Mouse (Mus musculus): ENCODE data around the gene Fmnl2. TPM values are rescaled to one million over a fixed set of nuclear protein-coding genes. Genes with fewer than 3 reads are reported as not detected.

Gene Fmnl2
- total RNA-seq (2021) (1 to 10 TPM; 4.5 to 6.3 TPM), polyA plus RNA-seq (2012; rRNA removed) (1.2 and 2.9 TPM in 2 replicates)
- long read RNA-seq, partial matches to known transcripts: 1 of 2 reads
- long read RNA-seq, other reads (novel, unspliced or antisense): 1 of 2 reads

DNA sequence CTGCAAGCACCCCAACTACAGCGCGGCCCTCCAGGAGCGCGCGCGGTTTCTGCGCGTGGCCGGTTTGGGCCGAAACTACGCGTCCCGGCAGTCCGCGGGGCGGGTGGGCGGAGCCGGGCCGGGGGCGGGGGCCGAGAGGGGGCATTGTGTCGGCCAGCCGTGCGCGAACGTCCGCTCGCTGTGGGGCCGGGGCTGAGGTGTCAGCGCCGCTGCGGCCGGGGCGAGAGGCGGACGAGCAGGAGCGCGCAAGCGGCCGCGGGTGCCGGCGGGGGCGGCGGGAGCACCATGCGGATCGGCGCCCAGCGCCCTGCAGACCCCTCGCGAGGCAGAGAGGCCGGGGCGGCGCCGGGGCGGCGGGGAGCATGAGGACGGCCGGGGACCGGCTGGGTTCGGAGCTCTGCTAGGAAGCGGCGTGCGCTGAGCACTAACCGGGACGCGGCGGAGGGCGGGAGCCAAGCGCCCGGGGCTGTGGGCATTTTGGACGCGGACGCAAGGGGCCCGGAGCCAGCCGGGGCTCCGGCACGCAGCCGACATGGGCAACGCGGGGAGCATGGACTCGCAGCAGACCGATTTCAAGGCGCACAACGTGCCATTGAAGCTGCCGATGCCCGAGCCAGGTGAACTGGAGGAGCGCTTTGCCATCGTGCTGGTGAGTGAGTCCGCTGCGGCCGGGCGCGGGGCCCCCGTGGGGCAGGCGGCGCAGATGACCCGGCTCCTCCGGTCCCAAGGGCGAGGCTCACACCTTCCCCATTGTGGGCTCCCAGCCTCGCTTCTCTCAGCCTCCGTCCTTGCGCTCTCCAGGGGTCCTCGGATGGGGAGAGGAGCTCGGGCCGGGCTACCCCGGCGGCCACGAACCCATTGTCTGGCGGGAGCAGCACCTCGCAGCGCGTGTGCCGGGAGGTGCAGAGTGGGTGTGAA lies at the start of gene Fmnl2:
Gene Fmnl2, plus strand, starts transcription at position 250 of the 918 bp plus-strand sequence.
- peak within 1 kb of the TSS; percentile 94 for H3K4me3 ChIP-seq
- no peaks in the 10 kb centered on the region for H3K27me3 ChIP-seq (ENCODE audit: control insufficient read depth, insufficient read depth, low read length)
- H3K79me2 ChIP-seq (replicated peaks; ENCODE audit: control insufficient read depth, insufficient read depth, low read length): 0 out of 2 replicates have a peak, but pooled peaks cover 2% of the 10 kb centered on the region
- H3K4me1 ChIP-seq (ENCODE audit: control insufficient read depth, insufficient read depth, low read length): peaks cover 6% of the 10 kb centered on the region
- peak; percentile 87 to 88 for DNase-seq
- peak within 1 kb of the TSS; percentile 77 for H3K27ac ChIP-seq
- peak within 1 kb of the TSS; percentile 88 for H3K9ac ChIP-seq (ENCODE audit: low read depth, low read length)
- intact Hi-C loops (cut with DNase I): loop anchor here (2.0 to 5.0 kb wide), 5 partner anchors 84 to 334 kb away; partner anchors contain the start of genes Arl6ip6 and Prpf40a
- no peaks in the 10 kb centered on the region for H3K36me3 ChIP-seq (ENCODE audit: control insufficient read depth, insufficient read depth, low read length)
- 2% methylated on average over 102 of the region's 114 CpGs for WGBS
- no peak for TF ChIP-seq EP300 (IDR thresholded peaks at IDR 0.05; ENCODE audit: insufficient read depth, low read depth, low read length)
- TF ChIP-seq CTCF (IDR thresholded peaks at IDR 0.05): peak; percentile 22; the same call in 1 of the 2 replicates
- TF ChIP-seq POLR2A (IDR thresholded peaks at IDR 0.05; ENCODE audit: insufficient read depth, low read depth, low read length): peak; percentile 44; the same call in 1 of the 2 replicates

DNA sequence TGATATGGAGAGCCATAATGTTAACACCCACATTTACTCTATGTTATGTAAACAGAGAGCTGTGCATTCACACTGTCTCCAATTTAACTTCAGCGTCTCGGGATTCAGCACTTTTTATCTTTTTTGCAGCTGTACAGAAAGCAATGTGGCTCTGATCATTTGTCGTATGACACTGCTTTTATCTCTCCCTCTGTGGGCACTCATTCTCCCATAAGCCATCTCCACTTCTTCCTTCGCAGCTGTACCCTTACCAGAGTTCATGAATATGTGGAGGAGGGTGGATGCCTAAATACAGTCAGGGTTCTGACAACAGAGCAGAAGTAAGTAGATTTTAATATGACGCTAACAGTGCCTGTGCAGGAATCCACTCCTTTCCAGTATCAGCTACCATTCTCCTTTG lies 47.7 kb upstream of the Fmnl2 start:
- intact Hi-C loops (cut with DNase I): no loop called here

DNA sequence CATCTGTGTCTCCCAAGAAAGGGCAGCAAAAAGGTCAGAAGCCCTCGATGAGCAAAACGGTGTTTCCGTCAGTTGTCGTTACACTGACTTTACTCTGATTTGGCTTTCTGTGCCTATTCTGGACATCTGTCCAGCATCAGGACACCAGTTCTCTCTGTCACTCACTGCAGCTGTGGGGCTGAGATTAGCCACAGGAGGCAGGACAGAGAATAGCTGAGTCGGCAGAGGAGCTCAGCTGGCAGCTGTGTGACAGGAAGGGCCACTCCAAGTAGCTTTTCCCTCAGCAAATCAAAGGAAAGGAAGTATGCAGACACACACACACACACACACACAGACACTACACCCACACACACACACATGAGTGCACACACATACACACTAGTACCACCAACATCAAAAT lies 46.0 kb upstream of the Fmnl2 start:
- Histone ChIP-seq H3K79me2 (replicated peaks; ENCODE audit: control insufficient read depth, insufficient read depth, low read length) (no peaks in the 10 kb centered on the region), H3K4me1 (ENCODE audit: control insufficient read depth, insufficient read depth, low read length) (no peaks in the 10 kb centered on the region), H3K9ac (ENCODE audit: low read depth, low read length) (no peak overlapping the region), H3K36me3 (ENCODE audit: control insufficient read depth, insufficient read depth, low read length) (no peaks in the 10 kb centered on the region), H3K27me3 (ENCODE audit: control insufficient read depth, insufficient read depth, low read length) (no peaks in the 10 kb centered on the region), H3K4me3 (no peak overlapping the region), H3K27ac (no peak overlapping the region)
- DNase-seq: peak; percentile 23 to 42
- TF ChIP-seq EP300 (IDR thresholded peaks at IDR 0.05; ENCODE audit: insufficient read depth, low read depth, low read length): no peak
- TF ChIP-seq CTCF (IDR thresholded peaks at IDR 0.05): no peak
- no peak for TF ChIP-seq POLR2A (IDR thresholded peaks at IDR 0.05; ENCODE audit: insufficient read depth, low read depth, low read length)
- intact Hi-C loops (cut with DNase I): no loop called here
- 20% methylated on average over 5 of the region's 5 CpGs for WGBS

More for the DNA sequence above, 47.7 kb upstream of the Fmnl2 start:
- Histone ChIP-seq H3K27ac (no peak overlapping the region), H3K27me3 (ENCODE audit: control insufficient read depth, insufficient read depth, low read length) (no peaks in the 10 kb centered on the region), H3K4me3 (no peak overlapping the region), H3K4me1 (ENCODE audit: control insufficient read depth, insufficient read depth, low read length) (no peaks in the 10 kb centered on the region), H3K9ac (ENCODE audit: low read depth, low read length) (no peak overlapping the region), H3K79me2 (replicated peaks; ENCODE audit: control insufficient read depth, insufficient read depth, low read length) (no peaks in the 10 kb centered on the region), H3K36me3 (ENCODE audit: control insufficient read depth, insufficient read depth, low read length) (no peaks in the 10 kb centered on the region)
- whole genome bisulfite sequencing: 74% methylated on average over 5 of the region's 5 CpGs
- no peak for DNase-seq
- no peak for TF ChIP-seq EP300 (IDR thresholded peaks at IDR 0.05; ENCODE audit: insufficient read depth, low read depth, low read length)
- no peak for TF ChIP-seq CTCF (IDR thresholded peaks at IDR 0.05)
- TF ChIP-seq POLR2A (IDR thresholded peaks at IDR 0.05; ENCODE audit: insufficient read depth, low read depth, low read length): no peak

DNA sequence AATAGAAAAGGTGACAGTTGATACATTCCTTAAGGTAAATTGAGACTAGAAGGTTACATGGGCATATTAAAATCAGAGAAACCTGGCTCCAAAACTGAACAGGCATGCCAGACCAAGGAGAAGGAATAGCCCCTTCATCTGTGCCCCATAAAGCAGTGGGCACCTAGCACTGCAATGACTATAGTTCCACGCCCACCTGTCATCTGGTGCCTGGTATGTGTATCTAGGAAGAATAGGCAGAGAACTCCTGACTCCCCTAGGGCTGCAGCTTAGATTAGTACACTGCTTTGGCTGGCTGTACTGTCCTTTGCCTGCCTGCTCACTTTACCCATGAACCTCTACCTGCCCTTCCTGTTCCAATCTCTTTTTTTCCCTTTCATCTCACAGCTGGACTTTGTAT lies 40.3 kb upstream of the Fmnl2 start:
- Histone ChIP-seq H3K27me3 (ENCODE audit: control insufficient read depth, insufficient read depth, low read length) (no peaks in the 10 kb centered on the region), H3K27ac (no peak overlapping the region), H3K4me1 (ENCODE audit: control insufficient read depth, insufficient read depth, low read length) (no peaks in the 10 kb centered on the region), H3K4me3 (no peak overlapping the region), H3K79me2 (replicated peaks; ENCODE audit: control insufficient read depth, insufficient read depth, low read length) (no peaks in the 10 kb centered on the region), H3K9ac (ENCODE audit: low read depth, low read length) (no peak overlapping the region), H3K36me3 (ENCODE audit: control insufficient read depth, insufficient read depth, low read length) (no peaks in the 10 kb centered on the region)
- no peak for DNase-seq
- TF ChIP-seq POLR2A (IDR thresholded peaks at IDR 0.05; ENCODE audit: insufficient read depth, low read depth, low read length) (no peak), EP300 (IDR thresholded peaks at IDR 0.05; ENCODE audit: insufficient read depth, low read depth, low read length) (no peak), CTCF (IDR thresholded peaks at IDR 0.05) (no peak)
- 86% methylated on average over 1 of the region's 1 CpGs for WGBS
- intact Hi-C loops (cut with DNase I): no loop called here

DNA sequence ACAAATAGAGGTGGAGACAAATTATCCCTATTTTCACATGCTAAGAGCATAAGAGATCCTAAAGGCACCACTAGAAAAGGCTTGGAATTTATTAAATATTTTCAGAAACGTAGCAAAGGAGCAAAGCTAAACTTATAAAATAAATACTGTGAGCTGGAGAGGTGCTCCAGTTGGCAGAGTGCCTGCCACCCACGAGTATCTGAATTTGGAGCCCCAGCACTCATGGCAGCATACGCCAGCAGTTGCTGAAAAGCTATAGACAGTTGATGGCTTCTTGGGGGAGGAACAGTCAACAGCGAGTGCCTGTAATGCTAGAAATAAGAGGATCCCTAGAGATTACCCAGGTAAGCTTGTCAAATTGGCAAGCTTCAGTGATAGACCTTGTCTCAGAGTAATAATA lies 38.7 kb upstream of the Fmnl2 start:
- Histone ChIP-seq H3K9ac (ENCODE audit: low read depth, low read length) (no peak overlapping the region), H3K4me1 (ENCODE audit: control insufficient read depth, insufficient read depth, low read length) (no peaks in the 10 kb centered on the region), H3K27me3 (ENCODE audit: control insufficient read depth, insufficient read depth, low read length) (no peaks in the 10 kb centered on the region), H3K36me3 (ENCODE audit: control insufficient read depth, insufficient read depth, low read length) (no peaks in the 10 kb centered on the region), H3K4me3 (no peak overlapping the region), H3K27ac (no peak overlapping the region), H3K79me2 (replicated peaks; ENCODE audit: control insufficient read depth, insufficient read depth, low read length) (no peaks in the 10 kb centered on the region)
- no peak for DNase-seq
- 73% methylated on average over 4 of the region's 4 CpGs for WGBS
- intact Hi-C loops (cut with DNase I): no loop called here
- TF ChIP-seq POLR2A (IDR thresholded peaks at IDR 0.05; ENCODE audit: insufficient read depth, low read depth, low read length): no peak
- TF ChIP-seq CTCF (IDR thresholded peaks at IDR 0.05): no peak
- TF ChIP-seq EP300 (IDR thresholded peaks at IDR 0.05; ENCODE audit: insufficient read depth, low read depth, low read length): no peak

DNA sequence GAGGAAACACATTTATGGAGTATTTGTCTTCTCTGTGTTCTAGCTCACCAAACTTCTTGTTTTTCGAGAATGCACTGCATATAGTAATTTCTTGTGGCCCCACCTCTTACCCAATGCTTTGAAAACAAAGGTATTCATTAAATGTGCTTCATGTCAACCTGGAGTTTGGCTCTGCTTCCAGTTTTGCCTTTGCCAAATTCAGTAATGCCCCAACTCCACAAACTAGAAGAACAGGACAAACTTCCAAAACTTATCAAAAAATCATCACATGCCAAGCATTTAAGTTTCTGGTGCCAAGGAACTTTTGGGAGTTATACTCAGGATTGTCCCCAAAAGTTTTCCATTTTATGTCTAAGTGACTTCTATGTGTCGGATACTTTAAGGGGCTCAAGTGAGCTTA lies 35.4 kb upstream of the Fmnl2 start:
- no peak overlapping the region for H3K4me3 ChIP-seq
- no peaks in the 10 kb centered on the region for H3K4me1 ChIP-seq (ENCODE audit: control insufficient read depth, insufficient read depth, low read length)
- no peak for TF ChIP-seq EP300 (IDR thresholded peaks at IDR 0.05; ENCODE audit: insufficient read depth, low read depth, low read length)
- TF ChIP-seq CTCF (IDR thresholded peaks at IDR 0.05): no peak
- no peak for TF ChIP-seq POLR2A (IDR thresholded peaks at IDR 0.05; ENCODE audit: insufficient read depth, low read depth, low read length)
- no peak overlapping the region for H3K9ac ChIP-seq (ENCODE audit: low read depth, low read length)
- DNase-seq: no peak
- H3K36me3 ChIP-seq (ENCODE audit: control insufficient read depth, insufficient read depth, low read length): no peaks in the 10 kb centered on the region
- no peaks in the 10 kb centered on the region for H3K79me2 ChIP-seq (replicated peaks; ENCODE audit: control insufficient read depth, insufficient read depth, low read length)
- WGBS: 77% methylated on average over 2 of the region's 2 CpGs
- H3K27ac ChIP-seq: no peak overlapping the region
- intact Hi-C loops (cut with DNase I): no loop called here
- H3K27me3 ChIP-seq (ENCODE audit: control insufficient read depth, insufficient read depth, low read length): no peaks in the 10 kb centered on the region

All from heart, adult 2 months (tissue).